Mouse (Mus musculus) yolk sac, embryonic 10.5 days (tissue): ENCODE data around the gene Gas6.

Experiments
- DNase-seq: peaks from one replicate; pipeline ENCODE4 v3.0.0-alpha.2; 2017; ENCODE audit warnings: low spot score

Gas6 gene

DNA sequence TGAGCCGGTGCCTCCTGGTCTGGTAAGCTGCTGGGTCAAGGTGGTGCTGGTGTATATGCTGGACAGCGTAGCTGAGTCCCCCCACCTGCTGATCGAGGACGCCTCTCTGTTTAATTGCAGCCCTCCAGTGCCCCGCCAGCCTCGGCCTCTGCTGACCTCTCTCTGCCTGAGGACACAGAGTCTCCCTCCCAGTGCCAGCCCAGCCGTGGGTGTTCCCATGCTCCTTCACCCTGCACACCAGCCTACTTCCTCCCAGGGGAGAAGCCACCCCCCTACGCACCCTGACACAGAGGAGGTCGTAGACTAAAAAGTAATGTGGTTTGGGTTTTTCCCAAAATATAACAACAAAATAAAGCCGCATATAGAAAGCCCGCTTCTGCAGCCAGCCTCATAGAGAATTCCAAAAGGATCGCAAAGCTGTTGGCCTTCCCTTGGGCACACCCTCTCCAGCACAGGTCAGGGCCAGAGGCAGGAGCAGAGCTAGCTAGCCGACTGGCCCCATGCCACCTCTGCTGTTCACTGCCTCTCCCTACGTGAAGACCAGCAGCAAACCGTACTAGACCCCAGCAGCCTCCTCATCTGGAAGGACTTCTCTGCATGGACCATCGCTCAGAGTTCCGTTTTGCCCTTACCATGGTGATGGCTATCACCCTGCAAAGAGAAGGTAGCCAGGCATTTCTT, 33.1 kb downstream of the Gas6 start:
- no peak for DNase-seq

DNA sequence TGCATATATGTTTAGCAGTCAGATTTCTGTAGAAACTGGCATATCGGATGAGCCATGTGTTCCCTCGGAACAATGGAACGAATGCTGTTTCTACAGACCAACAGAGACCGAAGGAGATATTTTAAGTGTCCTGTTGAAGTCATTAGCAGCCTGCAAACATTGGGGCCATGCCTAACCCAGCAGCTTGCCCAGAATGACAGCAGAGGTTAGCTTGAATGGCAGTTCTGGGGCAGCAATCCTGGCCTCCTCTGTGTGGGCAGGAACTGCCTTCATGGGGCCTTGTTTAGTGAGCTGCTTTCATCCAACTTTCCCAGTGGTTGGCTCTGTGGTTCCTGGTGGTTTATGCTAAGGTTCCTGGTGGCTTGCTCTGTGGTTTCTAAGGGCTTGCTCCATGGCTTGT, 34.9 kb downstream of the Gas6 start:
- no peak for DNase-seq

DNA sequence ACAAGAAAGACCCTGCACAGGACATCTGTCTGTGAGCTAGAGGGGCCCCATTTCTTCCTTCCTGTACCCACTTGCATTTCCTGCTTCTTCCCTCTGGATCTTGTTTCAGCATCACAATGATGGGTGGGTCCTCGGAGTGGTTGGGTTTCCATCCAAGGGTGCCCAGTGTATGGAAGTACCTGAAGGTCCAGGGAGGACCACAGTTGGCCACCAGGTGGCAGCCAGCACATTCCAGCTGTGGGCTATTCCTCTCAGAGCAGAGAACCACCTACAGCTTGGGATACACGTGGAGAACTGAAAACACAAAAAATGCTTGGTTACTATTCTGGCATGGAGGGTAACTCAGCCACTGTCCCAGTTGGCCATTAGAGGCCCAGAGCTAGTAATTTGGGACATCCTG, 39.0 kb downstream of the Gas6 start:
- peak; percentile 13 for DNase-seq

DNA sequence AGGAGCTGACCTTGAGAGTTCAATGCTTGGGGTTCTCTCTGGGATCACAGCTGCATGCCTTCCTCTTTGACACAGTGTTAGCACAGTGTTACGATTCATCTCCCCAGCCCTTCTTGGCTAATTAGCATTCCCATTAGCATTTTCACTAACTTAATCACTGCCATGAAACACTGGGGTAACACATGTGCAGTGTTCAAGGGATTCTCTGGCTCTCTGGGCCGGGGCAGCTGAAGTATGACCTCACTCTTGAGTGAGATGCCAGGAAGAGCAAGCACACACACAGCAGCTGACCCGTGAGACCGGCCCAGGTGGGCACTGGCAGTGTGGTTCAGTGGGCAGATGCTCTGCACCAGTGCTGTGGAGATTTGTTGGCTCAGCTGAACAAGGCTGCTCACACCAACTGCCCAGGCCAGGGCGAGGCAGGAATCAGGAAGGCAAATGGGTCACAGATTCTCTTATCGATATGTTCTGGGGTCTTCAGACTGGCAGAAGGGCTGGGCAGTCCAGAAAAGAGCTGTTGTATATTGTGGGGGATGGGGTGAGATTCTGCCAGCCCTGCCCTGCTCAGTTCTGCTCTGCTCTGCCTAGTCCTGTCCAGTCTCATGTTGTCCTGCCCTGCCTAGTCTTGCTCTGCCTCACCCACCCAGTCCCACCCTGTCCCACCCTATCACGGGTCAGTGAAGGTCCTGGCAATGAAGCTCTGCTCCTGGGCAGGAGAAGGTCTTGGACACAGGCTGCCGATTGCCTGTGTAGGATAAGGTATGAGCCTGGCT, 39.8 kb downstream of the Gas6 start:
- DNase-seq = no peak

DNA sequence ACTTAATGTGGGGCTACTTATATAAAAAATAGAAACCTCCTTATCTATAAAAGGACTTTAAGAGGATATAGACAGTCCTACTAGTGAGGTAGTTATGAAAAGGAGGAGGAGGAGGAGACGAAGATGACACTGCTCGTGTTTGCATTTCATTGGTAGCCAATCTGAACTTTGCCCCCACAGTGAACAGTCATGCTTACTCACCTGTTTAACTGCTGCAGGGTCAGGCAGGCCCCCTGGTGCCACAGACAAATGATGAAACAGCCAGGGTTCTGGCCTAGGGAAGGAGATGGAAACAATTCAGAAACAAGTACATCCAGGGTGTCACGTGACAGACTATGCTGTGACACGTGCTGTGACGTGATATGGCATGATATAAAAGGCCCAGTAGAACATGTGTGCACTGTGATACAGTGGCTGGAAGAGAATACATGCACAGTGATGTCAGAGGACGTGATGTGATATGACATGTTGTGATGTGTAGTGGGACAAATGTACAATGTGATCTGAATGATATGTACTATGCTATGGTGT, 42.5 kb downstream of the Gas6 start:
- DNase-seq = peak; percentile 18

DNA sequence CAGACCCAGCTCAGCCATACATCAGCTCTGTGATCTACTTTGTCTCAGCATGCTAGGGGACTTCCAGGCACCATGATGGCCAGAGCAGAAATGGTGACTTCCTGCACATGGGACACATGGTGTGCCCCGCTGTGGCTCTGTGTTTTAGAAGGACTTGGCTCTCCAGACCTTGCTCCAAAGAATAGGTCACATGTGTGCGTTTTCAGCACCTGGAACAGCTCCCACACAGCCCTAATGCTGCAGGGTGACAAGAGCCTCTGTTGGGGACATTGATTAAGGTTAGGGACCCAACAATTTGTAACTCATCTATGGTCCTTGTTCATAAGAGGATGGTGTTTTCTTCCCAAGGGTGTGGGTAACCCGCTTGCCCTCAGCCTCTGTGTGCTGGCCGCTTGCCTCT, 46.1 kb downstream of the Gas6 start:
- DNase-seq = peak; percentile 29

DNA sequence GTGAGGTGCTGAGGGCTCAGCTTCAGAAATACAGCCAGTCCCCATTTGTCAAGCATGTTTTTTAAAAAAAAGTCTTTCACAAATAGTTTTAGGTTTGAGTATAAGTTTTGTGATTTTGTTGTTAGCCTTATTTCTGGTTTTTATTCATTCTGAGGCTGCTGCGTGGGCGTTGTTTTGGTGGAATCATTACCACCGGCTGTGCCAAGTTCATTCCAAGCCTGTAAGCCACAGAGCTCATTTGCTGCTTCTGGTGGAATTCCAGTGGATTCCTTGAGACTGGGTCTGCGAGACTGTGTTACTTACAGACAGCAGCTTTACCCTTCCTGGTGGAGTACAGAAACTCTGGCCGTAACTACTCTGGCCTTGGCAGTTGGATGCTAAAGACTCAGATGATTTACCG, 47.8 kb downstream of the Gas6 start:
- no peak for DNase-seq

DNA sequence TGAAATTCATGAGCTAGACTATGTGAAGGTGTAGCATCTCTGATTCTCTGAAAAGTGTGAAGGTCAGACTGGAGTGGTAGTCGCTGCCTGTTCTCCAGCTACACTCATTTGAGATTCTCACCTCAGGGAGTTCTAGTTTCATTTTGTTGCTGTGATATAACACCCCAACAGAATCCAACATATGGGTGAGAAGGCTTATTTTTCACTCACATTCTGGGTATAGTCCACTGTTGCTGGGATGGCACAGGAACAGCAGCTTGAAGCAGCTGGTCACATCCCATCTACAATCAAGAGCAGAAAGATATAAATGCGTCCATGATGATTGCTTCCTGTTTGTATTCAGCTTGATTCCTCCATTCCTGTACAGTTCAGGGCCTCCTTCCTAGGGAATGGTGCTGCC, 52.1 kb downstream of the Gas6 start:
- DNase-seq = no peak

DNA sequence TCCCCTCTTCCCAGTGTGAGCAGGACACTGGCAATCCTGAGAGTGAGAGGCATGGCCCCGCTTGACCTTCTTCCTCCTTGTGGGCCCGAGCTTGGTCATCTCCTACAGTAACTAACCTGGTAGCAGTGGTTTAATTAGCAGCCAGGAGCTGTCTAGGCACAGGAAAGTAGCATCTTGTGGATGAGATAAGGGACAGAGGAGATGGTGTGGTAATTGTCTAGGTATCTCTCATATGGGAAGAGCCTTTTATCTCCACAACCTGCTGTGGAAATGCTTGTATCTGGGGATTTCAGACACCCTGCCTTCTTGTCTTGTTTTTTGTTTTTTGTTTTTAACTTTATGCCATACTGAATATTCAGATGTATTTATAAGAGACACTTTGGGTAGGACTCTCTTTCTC, 56.8 kb downstream of the Gas6 start:
- no peak for DNase-seq

DNA sequence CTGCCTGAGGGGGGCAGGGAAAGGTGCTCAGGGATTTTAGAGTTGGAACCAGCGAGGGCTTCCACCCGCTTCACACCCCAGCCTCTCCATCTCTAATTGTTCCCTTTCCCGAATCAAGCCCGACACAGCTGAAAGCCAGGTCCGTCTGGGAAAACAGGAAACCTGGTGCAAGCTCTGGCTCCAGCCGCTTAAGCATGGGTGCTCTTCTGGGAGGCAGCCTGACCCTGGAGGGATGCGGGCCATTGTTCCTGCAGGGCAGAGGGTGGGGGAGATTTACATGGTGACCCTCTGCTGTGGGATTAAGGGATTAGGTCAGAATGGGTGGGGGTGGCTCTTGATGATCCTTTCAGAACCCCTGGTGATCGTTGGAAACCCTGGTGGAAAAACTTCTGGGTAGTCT, 58.2 kb downstream of the Gas6 start:
- DNase-seq = no peak

DNA sequence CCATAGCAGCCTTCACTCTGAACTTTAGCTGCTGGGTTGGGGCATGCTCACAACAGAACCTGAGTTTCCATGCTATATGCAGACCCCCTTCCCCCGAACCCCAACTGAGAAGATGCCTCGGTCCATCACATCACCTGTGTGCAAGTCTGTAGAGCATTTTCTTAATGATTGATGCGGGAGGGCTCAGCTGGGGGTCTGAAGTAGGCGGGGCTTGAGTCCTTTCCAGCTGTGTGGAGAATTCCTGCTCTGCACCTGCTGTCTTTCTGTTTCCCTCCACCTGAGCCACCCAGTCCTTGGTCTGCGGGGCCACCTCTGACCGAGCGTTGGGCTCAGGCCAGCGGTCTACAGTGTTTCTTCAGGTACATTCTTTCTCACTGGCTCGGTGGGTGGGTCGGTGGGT, 59.4 kb downstream of the Gas6 start, which contains the start of gene Tmem255b:
TSS of gene Tmem255b (plus strand) at position 301 of the 400 bp plus-strand sequence.
- DNase-seq = no peak

DNA sequence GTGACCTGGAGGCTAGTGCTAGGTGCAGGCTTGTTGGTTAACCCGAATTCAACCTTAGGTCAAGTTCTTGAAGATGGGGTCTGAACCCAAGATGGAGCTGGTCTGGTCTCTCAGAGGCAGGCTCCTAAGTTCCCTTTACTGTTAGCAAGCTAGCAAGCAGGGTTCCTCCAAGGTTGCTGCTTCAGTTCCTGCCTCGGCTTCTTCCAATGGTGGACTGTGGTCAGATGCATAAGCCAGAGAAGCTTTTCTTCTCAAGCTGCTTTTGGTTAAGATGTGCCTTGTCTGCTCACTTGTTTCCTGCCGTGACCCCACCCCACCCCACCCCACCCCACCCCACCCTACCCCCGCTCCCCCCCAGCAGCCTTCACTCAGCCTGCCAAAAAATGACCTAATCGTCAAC, 61.2 kb downstream of the Gas6 start:
- no peak for DNase-seq

DNA sequence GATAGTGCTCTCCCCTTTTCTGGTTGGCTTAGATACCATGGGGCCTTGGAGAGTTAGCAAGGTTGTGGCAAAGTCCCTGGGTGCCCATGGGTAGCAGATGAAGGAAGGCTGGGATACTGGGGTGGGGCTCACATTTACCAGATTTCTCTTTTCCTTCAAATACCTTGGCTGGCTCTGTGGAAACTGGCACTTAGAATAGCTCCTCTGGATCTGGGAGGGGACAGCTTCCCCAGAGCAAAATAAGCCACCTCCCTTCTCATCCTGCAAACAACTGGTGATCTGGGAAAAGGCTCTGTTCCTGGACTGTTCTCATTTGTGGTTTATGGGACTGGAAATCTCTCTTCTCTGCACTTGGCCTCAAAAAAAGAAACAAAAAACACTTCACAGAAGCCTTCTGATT, 63.4 kb downstream of the Gas6 start:
- DNase-seq = no peak

DNA sequence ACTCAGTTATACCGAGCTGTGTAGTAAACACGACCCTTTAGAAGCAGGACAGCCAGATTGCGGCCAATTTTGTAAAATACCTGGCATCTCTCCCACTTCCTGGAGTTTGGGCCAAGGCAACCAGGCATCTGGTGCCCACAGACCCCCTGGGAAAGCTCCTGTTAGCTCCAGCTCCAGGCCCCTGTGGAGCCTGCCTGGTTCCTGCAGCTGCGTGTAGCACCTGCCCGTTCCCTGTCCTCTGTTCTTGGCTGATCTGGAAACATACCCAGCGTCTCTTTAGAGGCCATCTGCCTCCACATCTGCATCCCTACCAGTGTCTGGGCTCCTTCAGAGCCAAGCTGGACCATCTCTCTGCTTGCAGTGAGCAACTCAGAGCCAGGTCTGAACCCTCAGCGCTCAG, 63.9 kb downstream of the Gas6 start:
- no peak for DNase-seq

DNA sequence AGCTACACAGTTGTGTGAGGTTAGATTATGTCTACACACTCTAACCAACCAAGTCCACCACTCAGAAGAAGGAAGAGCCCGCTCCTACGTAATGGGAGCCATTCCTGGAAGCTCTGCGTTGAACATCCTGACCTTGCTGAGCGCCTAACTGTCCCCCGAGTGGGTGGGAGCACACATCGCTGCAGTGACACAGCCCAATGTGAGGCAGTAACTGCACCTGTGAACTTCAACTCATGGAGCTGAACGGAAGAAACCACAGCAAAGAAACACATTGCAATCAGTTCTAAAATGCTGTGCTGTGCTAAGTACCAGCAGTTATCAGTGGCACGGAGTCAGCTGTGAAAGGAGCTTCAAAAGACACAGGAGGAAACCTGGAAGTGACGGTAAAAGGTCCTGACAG, 66.1 kb downstream of the Gas6 start:
- no peak for DNase-seq

DNA sequence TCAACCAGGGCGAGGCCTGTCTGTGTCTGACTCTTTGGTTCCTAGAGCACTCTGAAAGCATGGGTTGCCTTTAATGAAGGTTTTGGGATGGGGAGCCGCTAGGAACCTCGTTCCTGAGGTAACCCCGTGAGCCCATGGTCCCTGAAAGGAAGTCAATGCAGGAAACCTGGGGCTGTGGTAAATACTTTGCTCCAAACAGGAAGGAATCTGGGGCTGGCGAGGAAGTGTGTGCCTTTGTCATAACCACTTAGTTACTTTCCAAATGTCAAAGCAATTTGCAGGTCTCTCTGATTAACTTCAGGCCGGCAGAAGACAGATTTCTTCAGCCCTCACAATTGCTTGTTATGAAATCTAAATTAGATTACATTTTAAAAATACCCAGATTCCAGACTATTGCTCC, 66.9 kb downstream of the Gas6 start:
- DNase-seq = no peak

DNA sequence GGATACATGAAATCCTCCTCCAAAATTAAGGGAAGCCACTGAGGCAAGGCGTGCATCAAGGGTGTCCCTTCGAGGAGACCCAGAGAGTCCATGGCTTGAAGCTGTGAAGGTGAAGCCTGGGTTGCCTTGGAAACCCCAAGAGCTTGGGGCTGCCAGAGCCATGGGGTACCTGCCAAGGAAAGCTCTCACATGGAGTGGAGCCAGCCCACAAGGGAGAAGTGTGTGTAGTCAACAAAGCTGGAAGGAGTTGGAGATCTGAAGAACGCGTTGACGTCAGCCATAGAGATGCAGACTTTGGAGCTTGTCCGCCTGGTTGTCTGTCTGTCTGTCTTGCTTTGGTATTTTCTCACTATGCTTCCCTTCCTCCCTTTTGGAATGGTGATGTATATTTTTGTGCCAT, 73.3 kb downstream of the Gas6 start:
- DNase-seq = no peak

DNA sequence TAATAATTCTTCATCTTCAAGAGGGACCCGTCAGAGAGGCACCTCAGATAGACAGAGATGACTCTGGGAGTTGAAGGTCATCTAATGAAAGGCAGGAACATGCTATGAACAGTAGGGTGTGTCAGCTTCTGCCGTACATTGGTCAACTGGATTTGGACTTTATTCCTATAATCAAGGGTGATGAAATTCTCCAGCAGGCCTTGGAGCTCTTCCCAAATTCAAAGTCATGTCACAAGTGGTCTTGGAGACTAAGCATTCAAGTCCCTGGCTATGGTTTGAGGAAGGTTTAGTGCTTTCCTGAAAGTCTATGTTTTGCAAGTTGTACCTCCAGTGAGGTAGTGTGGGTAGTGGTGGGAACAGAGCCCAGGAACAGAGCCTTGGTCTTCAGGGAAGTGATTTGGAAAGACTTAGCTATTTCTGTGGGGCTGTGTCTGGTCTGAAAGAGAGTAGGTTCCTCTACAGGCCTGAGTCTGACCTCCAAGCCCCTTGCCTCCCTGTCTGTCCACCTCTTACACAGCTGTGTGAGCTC, 75.1 kb downstream of the Gas6 start:
- no peak for DNase-seq

DNA sequence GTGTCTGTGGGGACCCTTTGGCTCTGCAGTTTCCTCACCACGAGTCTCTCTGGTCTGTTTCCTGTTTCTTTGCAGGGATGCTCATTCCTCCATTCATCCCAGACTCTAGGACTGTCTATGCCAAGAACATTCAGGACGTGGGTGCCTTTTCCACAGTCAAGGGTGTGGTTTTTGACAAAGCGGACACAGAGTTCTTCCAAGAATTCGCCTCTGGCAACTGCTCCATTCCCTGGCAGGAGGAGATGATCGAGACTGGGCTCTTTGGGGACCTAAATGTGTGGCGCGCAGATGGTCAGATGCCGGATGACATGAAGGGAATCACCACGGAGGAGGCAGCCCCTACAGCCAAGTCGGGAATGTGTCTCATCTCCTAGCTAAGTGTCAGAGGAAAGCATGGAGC, 78.4 kb downstream of the Gas6 start:
- DNase-seq = no peak
